15 mouse cellular contexts compared by ENCODE assay signal in genomic region chr11:95100393-95100792, GRCm38 (mm10). TPM values are rescaled to one million over a fixed set of nuclear protein-coding genes. Genes with fewer than 3 reads are reported as not detected.
A peak's percentile ranks its signal among the peaks of the same experiment; 100 is the strongest.
DNase-seq lines count a peak whose midpoint lies in the region; ATAC-seq and TF ChIP-seq lines count a peak whose summit lies in the region.
"Had no signal": no experiment of that assay in that cellular context is flagged by ENCODE, and none has a peak within 500 bp of the region (broad histone marks: within the 10 kb centered on the region; RNA-seq: fewer than 3 reads in every experiment).

No protein-coding gene starts in this region.

- no peak overlapping the region for H3K4me3 ChIP-seq in forebrain, embryonic 10.5 days
- H3K4me3 ChIP-seq in forebrain, embryonic 13.5 days: no peak overlapping the region
- no peak overlapping the region for H3K4me3 ChIP-seq in lung, postnatal 0 days (ENCODE audit: low read depth, low read length)
- no peak overlapping the region for H3K4me3 ChIP-seq in embryonic facial prominence, embryonic 15.5 days (replicated peaks)
- H3K4me3 ChIP-seq in stomach, postnatal 0 days (ENCODE audit: low read depth, low read length): no peak overlapping the region
- H3K4me3 ChIP-seq: forebrain, embryonic 12.5 days; liver, embryonic 13.5 days; neural tube, embryonic 15.5 days had no signal

- no peaks in the 10 kb centered on the region for H3K36me3 ChIP-seq in forebrain, embryonic 10.5 days (replicated peaks)
- H3K36me3 ChIP-seq in forebrain, embryonic 13.5 days (ENCODE audit: poor library complexity, severe bottlenecking): no peaks in the 10 kb centered on the region
- no peaks in the 10 kb centered on the region for H3K36me3 ChIP-seq in lung, postnatal 0 days (ENCODE audit: insufficient read depth, low read length)
- H3K36me3 ChIP-seq in embryonic facial prominence, embryonic 15.5 days: no peaks in the 10 kb centered on the region
- no peaks in the 10 kb centered on the region for H3K36me3 ChIP-seq in stomach, postnatal 0 days (ENCODE audit: control insufficient read depth, insufficient read depth, low read length)
- H3K36me3 ChIP-seq: forebrain, embryonic 12.5 days; liver, embryonic 13.5 days; neural tube, embryonic 15.5 days had no signal

- ATAC-seq in forebrain, embryonic 13.5 days: no peak
- no peak for ATAC-seq in lung, postnatal 0 days
- ATAC-seq in embryonic facial prominence, embryonic 15.5 days (ENCODE audit: insufficient number of reproducible peaks, low FRiP score, low TSS enrichment, low read depth): no peak
- ATAC-seq in stomach, postnatal 0 days (ENCODE audit: low FRiP score, low TSS enrichment): peak; percentile 10; the same call in 1 of the 2 replicates

- H3K4me2 ChIP-seq in forebrain, embryonic 13.5 days: no peak overlapping the region
- no peak overlapping the region for H3K4me2 ChIP-seq in lung, postnatal 0 days (replicated peaks; ENCODE audit: low read depth, low read length)
- no peak overlapping the region for H3K4me2 ChIP-seq in embryonic facial prominence, embryonic 15.5 days (replicated peaks)
- H3K4me2 ChIP-seq in stomach, postnatal 0 days (replicated peaks; ENCODE audit: low read depth): no peak overlapping the region
- H3K4me2 ChIP-seq: forebrain, embryonic 12.5 days; liver, embryonic 13.5 days; midbrain, embryonic 11.5 days; neural tube, embryonic 15.5 days had no signal

- no peak overlapping the region for H3K9ac ChIP-seq in forebrain, embryonic 13.5 days
- H3K9ac ChIP-seq in lung, postnatal 0 days (replicated peaks; ENCODE audit: low read depth): no peak overlapping the region
- no peak overlapping the region for H3K9ac ChIP-seq in embryonic facial prominence, embryonic 15.5 days
- H3K9ac ChIP-seq in stomach, postnatal 0 days (ENCODE audit: low read length): no peak overlapping the region
- H3K9ac ChIP-seq: forebrain, embryonic 12.5 days; liver, embryonic 13.5 days; neural tube, embryonic 15.5 days had no signal

- DNase-seq in forebrain, embryonic 10.5 days (ENCODE audit: extremely low spot score, low spot score): no peak
- no peak for DNase-seq in lung, postnatal 0 days (ENCODE audit: low spot score)
- no peak for DNase-seq in lung, postnatal 25 days (ENCODE audit: low spot score)
- no peak for DNase-seq in stomach, postnatal 0 days (ENCODE audit: low spot score)
- no peak for DNase-seq in ovary, postnatal 10 days (ENCODE audit: low spot score)
- no peak for DNase-seq in urinary bladder, postnatal 25 days (ENCODE audit: low spot score)
- DNase-seq: cerebellum, postnatal 36 days; heart, adult 18-20 months; liver, embryonic 13.5 days had no signal

- peaks cover under 1% of the 10 kb centered on the region; the same call in 1 of the 2 replicates for H3K27me3 ChIP-seq in forebrain, embryonic 10.5 days (ENCODE audit: poor library complexity, severe bottlenecking)
- H3K27me3 ChIP-seq in forebrain, embryonic 13.5 days: no peaks in the 10 kb centered on the region; the same call in 1 of the 2 replicates
- H3K27me3 ChIP-seq in lung, postnatal 0 days (replicated peaks; ENCODE audit: insufficient read depth, low read length): no peaks in the 10 kb centered on the region
- H3K27me3 ChIP-seq in embryonic facial prominence, embryonic 15.5 days: no peaks in the 10 kb centered on the region
- H3K27me3 ChIP-seq in stomach, postnatal 0 days (ENCODE audit: control insufficient read depth, insufficient read depth, low read length): no peaks in the 10 kb centered on the region
- H3K27me3 ChIP-seq: neural tube, embryonic 15.5 days had no signal

- H3K27ac ChIP-seq in forebrain, embryonic 10.5 days: peak overlapping the region; percentile 40; the same call in 1 of the 2 replicates
- no peak overlapping the region for H3K27ac ChIP-seq in forebrain, embryonic 13.5 days
- H3K27ac ChIP-seq in lung, postnatal 0 days (ENCODE audit: low read length): no peak overlapping the region
- H3K27ac ChIP-seq in embryonic facial prominence, embryonic 15.5 days (replicated peaks): 0 out of 2 replicates have a peak overlapping the region, but pooled peaks have one; percentile 28
- H3K27ac ChIP-seq in stomach, postnatal 0 days (replicated peaks): no peak overlapping the region
- H3K27ac ChIP-seq: forebrain, embryonic 12.5 days; liver, embryonic 13.5 days; neural tube, embryonic 15.5 days had no signal

- 33% methylated on average over 3 of the region's 3 CpGs for WGBS in forebrain, embryonic 10.5 days
- WGBS in forebrain, embryonic 13.5 days: 35% methylated on average over 3 of the region's 3 CpGs
- 60% methylated on average over 3 of the region's 3 CpGs for WGBS in lung, postnatal 0 days
- WGBS in embryonic facial prominence, embryonic 15.5 days: 28% methylated on average over 3 of the region's 3 CpGs
- 40% methylated on average over 3 of the region's 3 CpGs for WGBS in stomach, postnatal 0 days

- peaks cover 47% of the 10 kb centered on the region for H3K4me1 ChIP-seq in forebrain, embryonic 10.5 days
- H3K4me1 ChIP-seq in forebrain, embryonic 13.5 days: peaks cover 11% of the 10 kb centered on the region
- peaks cover 17% of the 10 kb centered on the region for H3K4me1 ChIP-seq in lung, postnatal 0 days (ENCODE audit: insufficient read depth, low read depth, low read length)
- H3K4me1 ChIP-seq in embryonic facial prominence, embryonic 15.5 days: peaks cover 34% of the 10 kb centered on the region
- peaks cover 8% of the 10 kb centered on the region; the same call in 1 of the 2 replicates for H3K4me1 ChIP-seq in stomach, postnatal 0 days (replicated peaks; ENCODE audit: control insufficient read depth, insufficient read depth)

- TF ChIP-seq EP300 in lung, postnatal 0 days (IDR thresholded peaks at IDR 0.05): no peak
- TF ChIP-seq EP300 in stomach, postnatal 0 days (optimal IDR thresholded peaks at IDR 0.05): no peak

- H3K9me3 ChIP-seq in forebrain, embryonic 10.5 days: no peaks in the 10 kb centered on the region
- no peaks in the 10 kb centered on the region for H3K9me3 ChIP-seq in forebrain, embryonic 13.5 days (replicated peaks)
- no peaks in the 10 kb centered on the region for H3K9me3 ChIP-seq in lung, postnatal 0 days (ENCODE audit: low read length)
- no peaks in the 10 kb centered on the region for H3K9me3 ChIP-seq in embryonic facial prominence, embryonic 15.5 days (replicated peaks)
- H3K9me3 ChIP-seq in stomach, postnatal 0 days (ENCODE audit: control insufficient read depth, low read length): no peaks in the 10 kb centered on the region
- H3K9me3 ChIP-seq: forebrain, embryonic 12.5 days; liver, embryonic 13.5 days; neural tube, embryonic 15.5 days had no signal

- TF ChIP-seq CTCF in lung, postnatal 0 days (IDR thresholded peaks at IDR 0.05): peak; percentile 34
- peak; percentile 40 for TF ChIP-seq CTCF in stomach, postnatal 0 days (IDR thresholded peaks at IDR 0.05; ENCODE audit: low read depth)

RNA-seq across cellular contexts. Expression of gene Dlx3, which starts 19.5 kb away (rescaled TPM):
- 3.5 and 3.6 TPM in 2 replicates for polyA plus RNA-seq in forebrain, embryonic 10.5 days (2016; fragmentation: Nextera tagmentation; extraction: Ambion mirVana)
- 0.19 TPM in 1 of 2 replicates, not detected in the other for polyA plus RNA-seq in forebrain, embryonic 13.5 days (2015; fragmentation: Nextera tagmentation; extraction: Ambion mirVana)
- polyA plus RNA-seq in lung, postnatal 0 days (2015; fragmentation: Nextera tagmentation; extraction: Ambion mirVana): 0.05 TPM in 1 of 2 replicates, not detected in the other
- 35.6 and 36.6 TPM in 2 replicates for polyA plus RNA-seq in embryonic facial prominence, embryonic 15.5 days (2015; fragmentation: Nextera tagmentation; extraction: Ambion mirVana)
- polyA plus RNA-seq in stomach, postnatal 0 days (2015; fragmentation: Nextera tagmentation; extraction: Ambion mirVana): 8.0 and 8.5 TPM in 2 replicates

RNA-seq across cellular contexts. Expression of gene Itga3, which starts 23.8 kb away (rescaled TPM):
- 5.5 and 6.5 TPM in 2 replicates for polyA plus RNA-seq in forebrain, embryonic 10.5 days (2016; fragmentation: Nextera tagmentation; extraction: Ambion mirVana)
- 2.4 and 3.9 TPM in 2 replicates for polyA plus RNA-seq in forebrain, embryonic 13.5 days (2015; fragmentation: Nextera tagmentation; extraction: Ambion mirVana)
- polyA plus RNA-seq in lung, postnatal 0 days (2015; fragmentation: Nextera tagmentation; extraction: Ambion mirVana): 44.3 and 63.1 TPM in 2 replicates
- polyA plus RNA-seq in embryonic facial prominence, embryonic 15.5 days (2015; fragmentation: Nextera tagmentation; extraction: Ambion mirVana): 9.5 and 11.3 TPM in 2 replicates
- 15.6 and 17.0 TPM in 2 replicates for polyA plus RNA-seq in stomach, postnatal 0 days (2015; fragmentation: Nextera tagmentation; extraction: Ambion mirVana)

RNA-seq across cellular contexts. Expression of gene Dlx4, which starts 45.7 kb away (rescaled TPM):
- polyA plus RNA-seq in forebrain, embryonic 10.5 days (2016; fragmentation: Nextera tagmentation; extraction: Ambion mirVana): 0.21 and 0.26 TPM in 2 replicates
- polyA plus RNA-seq in forebrain, embryonic 13.5 days (2015; fragmentation: Nextera tagmentation; extraction: Ambion mirVana): not detected in 2 replicates
- 0.55 and 0.79 TPM in 2 replicates for polyA plus RNA-seq in lung, postnatal 0 days (2015; fragmentation: Nextera tagmentation; extraction: Ambion mirVana)
- polyA plus RNA-seq in embryonic facial prominence, embryonic 15.5 days (2015; fragmentation: Nextera tagmentation; extraction: Ambion mirVana): 5.7 and 6.5 TPM in 2 replicates
- 1.6 and 1.7 TPM in 2 replicates for polyA plus RNA-seq in stomach, postnatal 0 days (2015; fragmentation: Nextera tagmentation; extraction: Ambion mirVana)
- polyA plus RNA-seq: hindbrain, embryonic 11.5 days; midbrain, embryonic 11.5 days; neural tube, embryonic 15.5 days had no signal

RNA-seq across cellular contexts. Expression of gene Pdk2, which starts 59.2 kb away (rescaled TPM):
- polyA plus RNA-seq in forebrain, embryonic 10.5 days (2016; fragmentation: Nextera tagmentation; extraction: Ambion mirVana): 12.1 and 12.5 TPM in 2 replicates
- 19.7 and 20.2 TPM in 2 replicates for polyA plus RNA-seq in forebrain, embryonic 13.5 days (2015; fragmentation: Nextera tagmentation; extraction: Ambion mirVana)
- 39.3 and 51.1 TPM in 2 replicates for polyA plus RNA-seq in lung, postnatal 0 days (2015; fragmentation: Nextera tagmentation; extraction: Ambion mirVana)
- polyA plus RNA-seq in embryonic facial prominence, embryonic 15.5 days (2015; fragmentation: Nextera tagmentation; extraction: Ambion mirVana): 33.7 and 41.8 TPM in 2 replicates
- 29.8 and 39.0 TPM in 2 replicates for polyA plus RNA-seq in stomach, postnatal 0 days (2015; fragmentation: Nextera tagmentation; extraction: Ambion mirVana)

Comparison
In these comparisons a context has a peak if more than half of its experiments do, and no peak if none do; other contexts are left out.
1. H3K27ac ChIP-seq: peak in forebrain, embryonic 10.5 days (single experiment) and embryonic facial prominence, embryonic 15.5 days (single experiment); none in forebrain, embryonic 13.5 days (single experiment), lung, postnatal 0 days (single experiment) and stomach, postnatal 0 days (single experiment).